Mouse (Mus musculus): ENCODE measurements around the gene Acrbp.
"Not testable (repeated sequence)": the region's sequence is repeated elsewhere in the genome, so short reads cannot be mapped to it uniquely, and the experiment has no call there.

Gene Acrbp

GRCm38 (mm10) chr6:125049678-125050077 is at the start of gene Acrbp:
Gene Acrbp (plus strand): TSS chr6:125049689.
- DNase-seq (ENCODE audit: low spot score): peak; percentile 36

GRCm38 (mm10) chr6:125003706-125004105 is 45.8 kb upstream of the Acrbp start:
- DNase-seq (ENCODE audit: low spot score): no peak

DNA sequence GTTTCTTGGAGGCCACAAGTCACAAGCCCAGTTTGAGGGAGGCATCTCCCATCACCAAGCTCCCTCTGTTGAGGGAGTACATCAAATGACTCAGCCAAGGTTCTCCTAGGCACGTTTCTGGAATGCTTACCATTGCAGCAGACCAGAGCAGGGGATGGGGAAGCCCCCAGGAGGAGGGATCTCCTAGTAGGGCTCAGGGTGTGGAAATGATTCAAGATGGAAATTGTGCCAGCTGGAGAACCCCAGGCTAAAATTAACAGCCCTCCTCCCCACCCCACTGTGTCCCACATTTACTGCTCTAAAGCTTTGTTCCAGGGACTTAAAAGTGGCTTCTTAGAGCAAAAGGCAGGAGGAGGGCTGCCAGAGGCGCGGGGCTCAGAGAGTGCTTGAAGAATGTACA is 44.4 kb upstream of the Acrbp start:
- no peak for DNase-seq (ENCODE audit: low spot score)

- no peak for DNase-seq (ENCODE audit: low spot score)
Observed at GRCm38 (mm10) chr6:125008060-125008459, 41.4 kb upstream of the Acrbp start.

DNA sequence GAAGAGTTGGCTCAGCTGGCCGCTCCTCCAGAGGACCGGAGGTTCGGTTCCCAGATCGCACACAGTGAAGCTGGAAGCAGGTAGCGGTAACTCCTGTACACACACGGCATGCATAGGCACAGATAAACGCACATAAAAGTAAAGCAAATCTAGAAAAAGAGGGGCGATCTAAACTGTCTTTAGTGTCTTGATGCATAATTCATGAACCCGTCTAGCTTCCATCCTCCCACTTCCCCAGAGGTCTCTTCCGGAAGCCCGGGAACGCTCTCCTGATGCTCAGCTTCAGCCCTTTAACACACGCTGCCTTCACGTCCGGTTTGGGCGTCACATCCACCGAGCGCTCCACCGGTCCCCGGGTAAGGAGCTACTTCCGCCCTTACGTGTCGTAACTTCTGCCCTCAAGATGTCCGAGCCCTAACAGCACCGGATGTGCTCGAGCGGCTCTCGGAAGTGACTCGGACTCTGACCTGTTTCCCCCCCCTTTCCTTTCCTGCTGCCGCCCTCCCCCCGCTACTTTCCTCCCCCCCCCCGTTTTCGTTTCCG is 40.8 kb upstream of the Acrbp start:
- peak; percentile 100 for DNase-seq (ENCODE audit: low spot score)

DNA sequence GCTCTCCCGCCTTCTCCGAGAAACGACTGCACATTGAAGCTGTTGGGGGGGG is 40.5 kb upstream of the Acrbp start, which contains the start of gene Zfp384:
TSS of gene Zfp384 (plus strand) at position 17 of the 52 bp plus-strand sequence.
- DNase-seq (ENCODE audit: low spot score): no peak

DNA sequence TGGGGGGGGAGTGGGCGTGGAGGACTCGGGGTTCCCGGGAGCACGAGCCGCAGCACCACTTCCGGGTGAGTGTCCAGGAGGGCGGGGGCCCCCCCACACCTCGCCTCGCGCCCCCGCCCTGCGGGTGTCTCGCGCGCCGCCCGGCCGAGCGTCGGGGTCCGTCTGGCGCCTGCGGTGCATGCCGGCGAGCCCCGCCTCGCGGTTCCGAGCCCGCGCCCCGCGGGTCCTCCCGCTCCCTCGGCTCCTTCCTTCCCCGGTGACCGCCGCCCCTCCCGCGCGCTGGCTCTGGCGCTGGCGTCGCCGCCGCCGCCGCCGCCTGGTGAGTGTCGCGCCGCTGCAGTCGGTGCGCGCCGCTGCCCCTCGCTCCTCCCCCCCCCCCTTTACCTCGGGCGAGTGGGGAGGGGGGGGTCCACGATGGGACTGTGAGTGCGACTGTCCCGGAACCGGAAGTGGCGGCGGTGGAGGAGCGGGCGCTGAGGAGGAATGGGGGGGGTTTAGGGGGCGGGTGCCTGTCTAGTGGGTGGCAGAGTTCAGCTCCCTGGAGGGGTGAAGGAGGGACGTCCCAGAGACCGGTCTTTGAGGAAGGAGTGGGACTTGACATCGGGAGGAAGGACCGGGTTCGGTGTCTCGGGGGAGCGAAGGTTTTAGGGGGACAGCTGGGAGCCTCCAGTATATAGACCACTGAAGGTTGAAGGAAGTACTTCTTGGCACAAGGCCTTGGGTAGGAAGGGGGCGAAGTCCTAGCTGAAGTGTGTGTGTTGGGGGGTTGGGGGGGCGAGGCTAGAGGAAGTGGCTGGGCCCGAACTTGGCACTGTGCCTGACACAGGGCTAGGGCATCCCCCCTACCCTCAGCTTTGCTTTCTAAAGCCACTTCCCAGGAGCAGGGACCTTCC is 40.1 kb upstream of the Acrbp start:
- peak; percentile 84 for DNase-seq (ENCODE audit: low spot score)

DNA sequence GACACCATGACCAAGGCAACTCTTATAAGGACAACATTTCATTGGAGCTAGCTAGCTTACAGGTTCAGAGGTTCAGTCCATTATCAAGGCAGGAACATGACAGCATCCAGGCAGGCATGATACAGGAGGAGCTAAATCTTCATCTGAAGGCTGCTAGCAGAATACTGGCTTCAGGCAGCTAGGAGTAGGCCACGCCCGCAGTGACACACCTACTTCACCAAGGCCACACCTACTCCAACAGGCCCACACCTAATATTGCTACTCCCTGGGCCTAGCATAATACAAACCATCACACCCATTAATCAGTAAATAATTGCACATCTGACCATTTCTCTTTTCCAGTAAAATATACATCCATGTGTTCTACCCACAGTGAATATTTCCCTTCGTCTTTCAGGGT is 31.8 kb upstream of the Acrbp start:
- no peak for DNase-seq (ENCODE audit: low spot score)

GRCm38 (mm10) chr6:125030532-125030931 is 19.0 kb upstream of the Acrbp start:
- DNase-seq (ENCODE audit: low spot score): peak; percentile 76

DNA sequence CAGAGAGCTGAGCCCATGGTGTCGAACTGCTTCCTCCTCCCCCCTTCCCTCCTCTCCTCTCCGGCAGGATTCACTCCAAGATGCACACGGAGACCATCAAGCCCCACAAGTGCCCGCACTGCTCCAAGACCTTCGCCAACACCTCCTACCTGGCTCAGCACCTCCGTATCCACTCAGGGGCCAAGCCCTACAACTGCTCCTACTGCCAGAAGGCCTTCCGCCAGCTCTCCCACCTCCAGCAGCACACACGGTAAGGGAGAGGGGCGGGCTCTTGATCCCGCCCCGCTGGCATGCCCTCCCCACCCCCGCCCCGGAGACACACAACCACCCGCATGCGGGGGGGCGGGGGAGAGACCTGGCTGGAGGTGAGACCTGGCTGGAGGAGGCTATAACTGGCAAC is 17.9 kb upstream of the Acrbp start:
- no peak for DNase-seq (ENCODE audit: low spot score)

DNA sequence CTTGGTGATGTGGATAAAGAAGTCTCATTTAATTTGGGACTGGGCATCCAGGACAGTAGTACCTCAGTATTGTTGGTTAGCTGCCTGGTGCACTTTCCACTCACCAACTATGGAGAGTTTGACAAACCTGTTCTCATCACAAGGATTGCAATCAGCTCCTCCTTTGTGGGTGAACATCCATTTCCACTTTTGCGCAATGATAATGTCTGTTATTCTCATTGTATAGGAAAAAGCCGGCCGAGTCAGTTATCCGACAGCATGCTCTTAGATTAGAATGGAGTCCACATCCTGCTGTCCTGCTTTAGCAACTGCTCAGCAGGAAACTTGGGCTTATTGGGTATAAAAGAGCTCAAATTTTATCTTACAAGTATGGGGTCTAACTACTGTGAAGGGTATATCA is 10.8 kb upstream of the Acrbp start:
- DNase-seq (ENCODE audit: low spot score): no peak

- no peak for DNase-seq (ENCODE audit: low spot score)
Observed at GRCm38 (mm10) chr6:125039131-125039530, 10.4 kb upstream of the Acrbp start.

DNA sequence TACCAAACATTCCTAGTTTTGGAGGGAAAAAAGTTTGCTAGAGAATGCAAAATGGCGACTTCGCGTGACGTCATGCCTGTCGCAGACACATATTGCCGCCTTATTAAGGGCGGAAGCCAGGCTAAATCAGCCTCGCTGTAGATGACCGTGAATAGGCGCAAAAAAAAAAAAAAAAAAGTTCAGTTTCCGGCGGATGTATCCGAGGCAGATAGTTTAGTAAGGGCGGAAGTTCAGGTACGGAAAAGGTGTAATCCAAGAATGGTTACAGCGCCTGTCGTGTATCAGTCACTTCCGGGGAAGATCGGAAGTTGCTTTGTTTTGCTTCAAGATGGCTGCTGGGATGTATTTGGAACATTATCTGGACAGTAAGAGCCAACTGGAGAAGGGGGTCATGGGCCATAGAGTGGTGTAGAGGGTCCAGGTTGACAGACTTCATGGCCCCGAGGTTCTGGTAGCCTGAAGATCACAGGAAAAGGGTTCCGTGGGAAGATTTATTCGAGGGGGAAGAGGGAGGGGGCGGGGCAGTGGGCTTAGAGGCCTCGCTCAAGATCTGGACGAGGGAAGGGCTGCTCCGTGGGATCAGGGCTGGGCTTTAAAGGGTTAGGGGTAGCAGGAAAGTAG is 9.8 kb upstream of the Acrbp start, which contains the start of gene Ing4:
TSS of gene Ing4 (plus strand) at position 228 of the 621 bp plus-strand sequence.
- peak; percentile 99 for DNase-seq (ENCODE audit: low spot score)

DNA sequence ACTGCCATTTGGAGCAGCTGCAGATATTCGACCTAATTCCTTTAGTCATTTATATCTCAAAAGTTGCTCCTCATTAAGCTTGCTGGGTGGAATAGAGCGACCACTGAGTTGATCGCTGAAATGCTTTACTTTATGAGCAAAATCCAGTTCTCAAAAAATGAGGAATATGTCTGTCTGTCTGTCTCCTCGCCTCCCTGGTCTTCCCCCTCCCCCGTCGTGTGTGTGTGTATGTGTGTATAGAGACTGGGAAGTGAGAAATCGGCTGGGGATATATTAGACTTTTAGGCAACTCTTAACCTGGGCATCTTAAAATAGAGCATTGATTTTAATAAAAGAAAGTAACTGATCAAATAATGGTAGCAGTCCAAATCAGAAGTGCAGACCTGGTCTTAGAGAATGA is 9.3 kb upstream of the Acrbp start:
- DNase-seq (ENCODE audit: low spot score): no peak

DNA sequence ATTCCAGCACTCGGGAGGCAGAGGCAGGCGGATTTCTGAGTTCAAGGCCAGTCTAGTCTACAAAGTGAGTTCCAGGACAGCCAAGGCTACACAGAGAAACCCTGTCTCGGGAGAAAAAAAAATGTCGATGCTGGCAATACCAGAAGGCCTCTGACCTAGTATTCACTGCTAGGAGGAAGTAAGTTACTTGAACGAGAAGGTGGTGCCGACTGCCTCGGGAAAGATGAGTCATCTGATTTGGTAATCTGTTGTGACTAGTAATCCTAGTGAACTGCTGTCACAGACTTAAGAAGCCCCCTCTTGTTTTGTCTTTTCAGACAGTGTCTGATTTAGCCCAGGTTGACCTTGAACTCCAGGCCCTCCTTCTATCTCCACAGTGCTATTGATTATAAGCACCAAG is 8.4 kb upstream of the Acrbp start:
- DNase-seq (ENCODE audit: low spot score): no peak

GRCm38 (mm10) chr6:125042081-125042480 is 7.4 kb upstream of the Acrbp start:
- no peak for DNase-seq (ENCODE audit: low spot score)

GRCm38 (mm10) chr6:125046691-125047090 is 2.8 kb upstream of the Acrbp start:
- DNase-seq (ENCODE audit: low spot score): peak; percentile 86

GRCm38 (mm10) chr6:125051237-125051636 is 1.7 kb downstream of the Acrbp start:
- no peak for DNase-seq (ENCODE audit: low spot score)

- no peak for DNase-seq (ENCODE audit: low spot score)
Observed at GRCm38 (mm10) chr6:125061493-125061892, 12.0 kb downstream of the Acrbp start.

DNA sequence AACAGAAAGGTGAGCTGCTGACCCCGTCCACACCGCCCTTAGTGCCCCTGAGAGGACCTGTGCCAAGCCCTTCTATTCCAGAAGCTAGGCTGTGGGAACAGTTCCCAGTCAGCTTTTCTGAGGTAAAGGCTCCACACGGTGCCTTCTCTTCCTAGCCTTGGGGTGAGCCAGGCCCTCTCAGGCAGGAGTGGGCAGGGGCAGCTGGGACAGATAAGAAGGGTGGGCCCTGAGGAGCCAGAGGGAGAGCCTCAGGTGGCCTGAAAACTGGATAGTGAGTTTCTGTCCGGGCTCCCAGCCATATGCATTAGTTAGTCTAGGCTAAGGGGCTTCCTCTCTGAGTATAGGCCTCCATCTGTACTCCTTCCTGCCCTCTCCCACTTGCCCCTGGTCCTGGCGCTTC is 13.0 kb downstream of the Acrbp start:
- no peak for DNase-seq (ENCODE audit: low spot score)

DNA sequence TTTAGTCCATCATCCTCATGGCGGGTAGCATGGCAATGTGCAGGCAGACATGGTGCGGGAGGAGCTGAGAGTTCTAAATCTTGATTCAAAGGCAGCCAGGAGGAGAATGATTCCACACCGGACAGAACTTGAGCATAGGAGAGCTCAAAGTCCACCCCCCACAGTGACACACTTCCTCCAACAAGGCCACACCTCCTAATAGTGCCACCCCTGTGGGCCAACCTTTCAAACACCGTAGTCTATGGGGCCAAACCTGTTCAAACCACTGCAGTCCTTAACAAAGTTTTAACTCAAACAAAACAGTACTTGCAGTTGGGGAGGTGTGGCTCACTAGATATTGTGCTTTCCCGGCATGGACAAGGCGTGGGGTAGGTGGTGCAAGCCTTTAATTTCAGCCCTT is 14.4 kb downstream of the Acrbp start:
- DNase-seq (ENCODE audit: low spot score): no peak

GRCm38 (mm10) chr6:125065223-125065622 is 15.7 kb downstream of the Acrbp start:
- not testable (repeated sequence) for DNase-seq (ENCODE audit: low spot score)

DNA sequence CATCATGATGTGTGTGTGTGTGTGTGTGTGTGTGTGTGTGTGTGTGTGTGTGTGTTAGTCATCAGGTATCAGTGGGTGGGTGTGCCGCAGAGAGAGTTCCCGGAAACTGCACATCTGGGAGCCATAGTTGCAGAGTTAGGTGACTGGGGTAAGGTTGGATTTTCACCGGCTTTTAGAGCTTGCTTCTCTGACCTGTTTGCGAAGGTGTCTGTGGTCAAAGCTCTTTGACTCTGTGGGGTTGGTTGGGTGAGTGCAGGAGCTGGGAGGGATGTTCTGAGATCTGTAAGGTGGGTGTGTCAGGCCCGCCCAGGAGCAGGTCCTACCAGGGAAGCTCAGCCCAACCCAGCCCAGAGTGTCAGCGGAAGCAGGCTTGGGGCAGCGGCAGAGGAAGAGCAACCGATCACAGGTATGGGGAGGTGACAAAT is 18.1 kb downstream of the Acrbp start, which contains the start of gene Lpar5:
TSS of gene Lpar5 (plus strand) at position 350 of the 425 bp plus-strand sequence.
- no peak for DNase-seq (ENCODE audit: low spot score)

All from embryo, embryonic 10 days (tissue).